Mouse (Mus musculus): ENCODE results near the gene Map4k4. TPM values are rescaled to one million over a fixed set of nuclear protein-coding genes. Genes with fewer than 3 reads are reported as not detected.
A peak's percentile ranks its signal among the peaks of the same experiment; 100 is the strongest.

Gene Map4k4
- polyA plus RNA-seq, 1 experiment from 2014 or later, result 14.4 TPM

DNA sequence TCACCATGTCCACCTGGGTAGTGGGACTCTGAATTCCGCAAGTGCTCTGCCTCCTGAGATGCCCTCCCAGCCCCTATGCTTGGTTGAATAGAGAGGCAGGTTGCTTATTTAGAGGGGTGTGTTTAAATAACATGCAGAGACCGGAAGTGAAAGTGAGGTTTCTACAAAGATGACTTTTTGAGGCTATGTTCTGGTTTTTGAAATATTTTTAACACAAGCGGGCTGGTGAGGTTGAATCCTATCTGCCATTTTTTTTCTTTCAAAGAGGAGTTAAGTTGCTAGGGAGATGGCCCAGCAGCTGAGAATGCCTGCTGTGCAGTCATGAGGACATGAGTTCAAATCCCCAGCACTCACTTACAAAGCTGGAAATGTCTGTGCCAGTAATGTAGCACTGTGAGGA is 4.0 kb downstream of the Map4k4 start:
- Histone ChIP-seq H3K4me2 (ENCODE audit: low read length) (no peak overlapping the region), H3K4me1 (replicated peaks; ENCODE audit: insufficient read depth, low read length) (peaks cover 18% of the 10 kb centered on the region), H3K36me3 (ENCODE audit: insufficient read depth, low read length) (0 out of 2 replicates have a peak, but pooled peaks cover 3% of the 10 kb centered on the region), H3K27ac (no peak overlapping the region), H3K9ac (ENCODE audit: low read depth, low read length) (no peak overlapping the region), H3K9me3 (replicated peaks; ENCODE audit: low read length) (no peaks in the 10 kb centered on the region), H3K4me3 (replicated peaks; ENCODE audit: low read depth, low read length) (no peak overlapping the region), H3K27me3 (ENCODE audit: insufficient read depth, low read length) (no peaks in the 10 kb centered on the region)
- ATAC-seq (replicated peaks; ENCODE audit: low FRiP score, low read depth) (no peak), DNase-seq (ENCODE audit: low spot score) (no peak)
- 85% methylated on average over 3 of the region's 3 CpGs for WGBS
- TF ChIP-seq CTCF (IDR thresholded peaks at IDR 0.05; ENCODE audit: low read depth), result no peak

DNA sequence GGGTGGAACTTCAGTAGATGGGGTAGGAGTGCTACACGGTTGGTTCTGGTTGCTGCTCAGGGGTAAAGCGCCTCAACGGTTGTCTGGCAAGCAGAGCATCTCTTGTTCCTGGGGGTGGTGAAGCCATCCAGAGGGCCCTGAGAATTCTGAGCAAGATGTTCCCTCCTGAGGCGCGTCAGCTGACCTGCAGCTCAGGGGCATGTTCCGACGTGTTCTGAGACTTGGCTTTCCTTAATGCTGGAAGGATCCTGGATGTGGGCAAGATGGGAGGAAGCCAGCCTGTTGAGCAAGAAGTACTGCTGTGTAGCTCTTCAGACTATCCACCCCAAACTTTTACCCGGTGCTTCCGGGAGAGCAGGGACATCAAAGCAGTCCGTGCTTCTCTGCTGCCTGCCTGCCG is 6.2 kb downstream of the Map4k4 start:
- no peak for ATAC-seq (replicated peaks; ENCODE audit: low FRiP score, low read depth)
- Histone ChIP-seq H3K4me3 (replicated peaks; ENCODE audit: low read depth, low read length) (no peak overlapping the region), H3K27ac (no peak overlapping the region), H3K4me1 (replicated peaks; ENCODE audit: insufficient read depth, low read length) (peaks cover 18% of the 10 kb centered on the region), H3K9me3 (replicated peaks; ENCODE audit: low read length) (no peaks in the 10 kb centered on the region), H3K27me3 (ENCODE audit: insufficient read depth, low read length) (no peaks in the 10 kb centered on the region), H3K36me3 (ENCODE audit: insufficient read depth, low read length) (peaks cover 10% of the 10 kb centered on the region; the same call in 1 of the 2 replicates), H3K9ac (ENCODE audit: low read depth, low read length) (no peak overlapping the region), H3K4me2 (ENCODE audit: low read length) (no peak overlapping the region)
- DNase-seq (ENCODE audit: low spot score), result no peak
- no peak for TF ChIP-seq CTCF (IDR thresholded peaks at IDR 0.05; ENCODE audit: low read depth)
- 48% methylated on average over 11 of the region's 11 CpGs for WGBS

DNA sequence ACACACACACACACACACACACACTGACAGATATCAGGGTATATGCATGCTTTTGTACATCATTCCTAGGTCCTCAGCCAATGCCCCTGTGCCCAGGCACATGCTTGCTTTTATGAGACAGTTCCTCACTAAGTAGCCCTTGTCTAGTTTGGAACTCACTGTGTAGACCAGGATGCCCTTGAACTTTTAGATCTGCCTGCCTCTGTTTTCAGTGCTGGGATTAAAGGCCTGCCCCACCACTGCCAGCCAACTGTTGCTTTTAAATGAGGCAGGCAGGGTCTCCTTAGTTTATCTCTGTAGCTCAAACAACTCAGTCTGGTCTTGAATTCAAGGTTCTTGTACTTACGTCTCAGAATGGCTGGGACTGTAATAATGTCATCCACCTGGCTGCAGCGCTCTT is 8.3 kb downstream of the Map4k4 start:
- Histone ChIP-seq H3K36me3 (ENCODE audit: insufficient read depth, low read length) (peaks cover 12% of the 10 kb centered on the region; the same call in 1 of the 2 replicates), H3K4me3 (replicated peaks; ENCODE audit: low read depth, low read length) (no peak overlapping the region), H3K27me3 (ENCODE audit: insufficient read depth, low read length) (no peaks in the 10 kb centered on the region), H3K9ac (ENCODE audit: low read depth, low read length) (no peak overlapping the region), H3K27ac (no peak overlapping the region), H3K9me3 (replicated peaks; ENCODE audit: low read length) (no peaks in the 10 kb centered on the region), H3K4me2 (ENCODE audit: low read length) (no peak overlapping the region), H3K4me1 (replicated peaks; ENCODE audit: insufficient read depth, low read length) (peaks cover 8% of the 10 kb centered on the region; the same call in 1 of the 2 replicates)
- no peak for TF ChIP-seq CTCF (IDR thresholded peaks at IDR 0.05; ENCODE audit: low read depth)
- 96% methylated on average over 2 of the region's 2 CpGs for WGBS
- ATAC-seq (replicated peaks; ENCODE audit: low FRiP score, low read depth), result no peak
- DNase-seq (ENCODE audit: low spot score), result no peak

DNA sequence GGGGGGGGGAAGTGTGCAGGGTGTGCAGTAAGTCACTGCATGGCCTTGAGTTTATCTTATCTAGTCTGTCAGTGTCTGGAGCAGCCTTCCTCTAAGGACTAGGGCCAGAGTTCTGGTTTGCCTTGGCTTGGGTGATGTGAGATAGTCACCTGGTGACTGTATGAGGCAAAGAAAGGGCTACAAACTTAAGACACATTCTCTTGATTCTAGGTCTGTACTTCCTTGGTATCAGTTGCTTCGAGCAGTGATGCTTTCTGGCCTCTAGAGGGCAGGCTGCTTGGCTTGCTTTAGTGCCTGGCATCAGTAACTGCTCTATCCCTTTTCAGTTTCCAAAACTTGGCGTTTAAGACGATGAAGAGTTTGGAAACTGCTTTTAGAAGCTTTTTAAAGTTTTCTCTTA is 10.7 kb downstream of the Map4k4 start:
- DNase-seq (ENCODE audit: low spot score), result peak; percentile 83
- ATAC-seq (replicated peaks; ENCODE audit: low FRiP score, low read depth), result no peak
- Histone ChIP-seq H3K9ac (ENCODE audit: low read depth, low read length) (no peak overlapping the region), H3K4me3 (replicated peaks; ENCODE audit: low read depth, low read length) (no peak overlapping the region), H3K4me2 (ENCODE audit: low read length) (no peak overlapping the region), H3K36me3 (ENCODE audit: insufficient read depth, low read length) (peaks cover 22% of the 10 kb centered on the region; the same call in 1 of the 2 replicates), H3K27me3 (ENCODE audit: insufficient read depth, low read length) (no peaks in the 10 kb centered on the region), H3K27ac (no peak overlapping the region), H3K9me3 (replicated peaks; ENCODE audit: low read length) (no peaks in the 10 kb centered on the region), H3K4me1 (replicated peaks; ENCODE audit: insufficient read depth, low read length) (no peaks in the 10 kb centered on the region; the same call in 1 of the 2 replicates)
- TF ChIP-seq CTCF (IDR thresholded peaks at IDR 0.05; ENCODE audit: low read depth), result peak; percentile 81
- WGBS, result 52% methylated on average over 3 of the region's 3 CpGs

DNA sequence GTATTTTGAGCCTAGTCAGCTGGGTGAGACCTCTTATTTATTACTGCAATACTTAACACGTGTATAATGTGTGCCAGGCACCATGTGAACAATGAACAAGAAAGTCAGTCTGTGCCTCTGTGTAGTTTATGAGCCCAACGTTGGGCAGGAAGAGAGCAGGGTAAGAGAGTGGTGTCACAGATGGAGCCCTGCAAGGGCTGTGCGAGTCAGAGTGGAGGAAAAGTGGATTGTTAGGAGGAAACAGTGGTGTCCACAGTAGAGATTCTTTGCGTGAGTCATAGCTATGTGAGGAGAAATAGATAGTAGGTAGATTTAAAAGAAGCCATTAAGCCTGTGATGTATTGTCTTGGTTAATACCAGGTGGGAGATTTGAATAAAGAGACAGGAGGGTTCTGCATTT is 12.5 kb downstream of the Map4k4 start:
- Histone ChIP-seq H3K36me3 (ENCODE audit: insufficient read depth, low read length) (peaks cover 19% of the 10 kb centered on the region; the same call in 1 of the 2 replicates), H3K9me3 (replicated peaks; ENCODE audit: low read length) (no peaks in the 10 kb centered on the region), H3K9ac (ENCODE audit: low read depth, low read length) (no peak overlapping the region), H3K4me3 (replicated peaks; ENCODE audit: low read depth, low read length) (no peak overlapping the region), H3K27me3 (ENCODE audit: insufficient read depth, low read length) (no peaks in the 10 kb centered on the region), H3K4me2 (ENCODE audit: low read length) (no peak overlapping the region), H3K27ac (no peak overlapping the region), H3K4me1 (replicated peaks; ENCODE audit: insufficient read depth, low read length) (peaks cover 2% of the 10 kb centered on the region; the same call in 1 of the 2 replicates)
- DNase-seq (ENCODE audit: low spot score), result no peak
- WGBS, result 58% methylated on average over 4 of the region's 4 CpGs
- no peak for ATAC-seq (replicated peaks; ENCODE audit: low FRiP score, low read depth)
- no peak for TF ChIP-seq CTCF (IDR thresholded peaks at IDR 0.05; ENCODE audit: low read depth)

DNA sequence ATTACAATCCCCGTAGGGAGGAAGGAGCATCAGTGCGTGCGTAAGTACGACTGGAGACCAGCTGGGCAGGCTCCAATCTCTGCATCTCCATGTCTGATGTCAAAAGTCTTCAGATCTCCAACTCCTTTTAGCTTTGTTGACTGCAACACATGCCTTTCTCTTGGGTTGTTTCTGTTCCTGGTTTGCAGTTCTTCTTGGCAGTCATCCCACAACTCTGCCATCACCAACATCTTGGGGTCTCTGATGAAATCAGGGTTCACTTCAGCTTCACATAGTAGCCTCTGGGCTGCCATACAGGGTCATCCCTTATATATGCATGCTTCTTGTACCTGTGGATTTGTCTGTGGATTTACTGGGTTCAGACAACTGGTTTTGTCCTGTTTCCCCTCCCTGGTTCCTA is 15.4 kb downstream of the Map4k4 start:
- whole genome bisulfite sequencing, result 82% methylated on average over 4 of the region's 4 CpGs
- DNase-seq (ENCODE audit: low spot score) (no peak), ATAC-seq (replicated peaks; ENCODE audit: low FRiP score, low read depth) (no peak)
- Histone ChIP-seq H3K4me2 (ENCODE audit: low read length) (no peak overlapping the region), H3K9ac (ENCODE audit: low read depth, low read length) (no peak overlapping the region), H3K4me1 (replicated peaks; ENCODE audit: insufficient read depth, low read length) (peaks cover 10% of the 10 kb centered on the region; the same call in 1 of the 2 replicates), H3K9me3 (replicated peaks; ENCODE audit: low read length) (no peaks in the 10 kb centered on the region), H3K36me3 (ENCODE audit: insufficient read depth, low read length) (peaks cover 17% of the 10 kb centered on the region; the same call in 1 of the 2 replicates), H3K27ac (no peak overlapping the region), H3K27me3 (ENCODE audit: insufficient read depth, low read length) (no peaks in the 10 kb centered on the region), H3K4me3 (replicated peaks; ENCODE audit: low read depth, low read length) (no peak overlapping the region)
- no peak for TF ChIP-seq CTCF (IDR thresholded peaks at IDR 0.05; ENCODE audit: low read depth)
